Mouse (Mus musculus) adrenal gland, postnatal 10 days (tissue): ENCODE measurements around the gene Dcun1d3. TPM values are rescaled to one million over a fixed set of nuclear protein-coding genes. Genes with fewer than 3 reads are reported as not detected.

Experiments used
- total RNA-seq, 2 experiments: library from RNA; stranded (reverse); gene quantifications; 2 replicates each; pipeline ENCODE4 v1.2.3; 2021

The Dcun1d3 gene
- total RNA-seq, 2 experiments from 2014 or later, result 26.7 to 48.0 TPM

Other genes starting within 250 kb of the Dcun1d3 start
- not detected for gene Acsm4, start 206.3 kb downstream of the Dcun1d3 start, total RNA-seq
- 10 to 100 TPM; 30.7 to 32.3 TPM for gene Thumpd1, start 175.5 kb downstream of the Dcun1d3 start, total RNA-seq
- 10 to 100 TPM; 23.5 to 31.0 TPM for gene Acsm3, start 135.4 kb downstream of the Dcun1d3 start, total RNA-seq
- gene Rexo5, start 102.3 kb downstream of the Dcun1d3 start, total RNA-seq, result 10 to 100 TPM in 1 of 2 experiments, 1 to 10 TPM in 1; 7.0 to 12.8 TPM
- 1 to 10 TPM; 7.6 to 9.6 TPM for gene Eri2, start 102.2 kb downstream of the Dcun1d3 start, total RNA-seq
- gene Lyrm1, start 437 bp downstream of the Dcun1d3 start, total RNA-seq, result 1 to 10 TPM; 7.2 to 7.5 TPM
- gene Dnah3, start 199.0 kb upstream of the Dcun1d3 start, total RNA-seq, result under 1 TPM in 1 of 2 experiments, not detected in 1; 0.12 TPM
- gene Tmem159, start 206.1 kb upstream of the Dcun1d3 start, total RNA-seq, result 10 to 100 TPM; 35.8 to 43.8 TPM
- under 1 TPM in 1 of 2 experiments, not detected in 1; 0.33 TPM for gene Zp2, start 249.0 kb upstream of the Dcun1d3 start, total RNA-seq